Mouse (Mus musculus) spleen, postnatal 10 days (tissue): ENCODE data around the gene Best1.

Source experiments
- DNase-seq, 2 experiments: peaks; one replicate each; pipeline ENCODE4 v3.0.0; 2021 to 2022; ENCODE audit warnings: low spot score in 2 of 2

The Best1 gene

DNA sequence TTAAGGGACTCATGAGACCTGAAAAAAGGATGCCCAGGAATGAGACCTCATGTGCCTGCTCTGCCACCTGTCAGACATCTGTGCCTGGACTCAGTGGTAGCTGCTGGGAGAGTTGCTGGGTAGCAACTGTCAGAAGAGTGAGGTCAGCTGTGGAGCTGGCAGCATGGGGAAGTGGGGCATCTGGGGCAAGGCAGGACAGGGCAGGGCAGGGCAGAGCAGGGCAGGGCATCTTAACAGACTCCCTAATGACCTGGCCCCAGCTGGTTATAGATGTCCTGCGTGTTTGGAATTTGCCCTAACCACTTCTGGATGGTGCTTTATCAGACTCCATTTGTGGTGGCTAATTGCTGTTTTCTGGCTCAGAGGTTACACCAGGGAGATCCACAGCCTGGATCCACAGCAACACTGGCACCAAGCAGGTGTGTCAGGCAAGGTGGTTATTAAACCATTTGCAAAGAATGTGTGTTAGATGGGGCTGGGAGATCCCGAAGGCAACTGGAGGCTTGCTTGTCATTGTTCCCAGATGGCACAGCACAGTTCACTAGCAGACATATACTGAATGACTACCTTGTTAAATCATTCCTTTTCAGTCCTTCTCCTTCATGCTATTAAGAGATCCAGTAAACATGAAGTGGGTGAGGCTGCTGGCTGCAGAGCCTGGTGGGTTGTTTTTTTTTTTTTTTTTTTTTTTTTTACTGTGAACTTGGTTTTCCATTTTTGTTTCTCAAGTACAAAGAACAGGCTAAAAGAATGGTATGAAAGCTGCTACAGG, 35.2 kb downstream of the Best1 start:
- peak in 1 of 2 experiments; percentile 42 for DNase-seq

DNA sequence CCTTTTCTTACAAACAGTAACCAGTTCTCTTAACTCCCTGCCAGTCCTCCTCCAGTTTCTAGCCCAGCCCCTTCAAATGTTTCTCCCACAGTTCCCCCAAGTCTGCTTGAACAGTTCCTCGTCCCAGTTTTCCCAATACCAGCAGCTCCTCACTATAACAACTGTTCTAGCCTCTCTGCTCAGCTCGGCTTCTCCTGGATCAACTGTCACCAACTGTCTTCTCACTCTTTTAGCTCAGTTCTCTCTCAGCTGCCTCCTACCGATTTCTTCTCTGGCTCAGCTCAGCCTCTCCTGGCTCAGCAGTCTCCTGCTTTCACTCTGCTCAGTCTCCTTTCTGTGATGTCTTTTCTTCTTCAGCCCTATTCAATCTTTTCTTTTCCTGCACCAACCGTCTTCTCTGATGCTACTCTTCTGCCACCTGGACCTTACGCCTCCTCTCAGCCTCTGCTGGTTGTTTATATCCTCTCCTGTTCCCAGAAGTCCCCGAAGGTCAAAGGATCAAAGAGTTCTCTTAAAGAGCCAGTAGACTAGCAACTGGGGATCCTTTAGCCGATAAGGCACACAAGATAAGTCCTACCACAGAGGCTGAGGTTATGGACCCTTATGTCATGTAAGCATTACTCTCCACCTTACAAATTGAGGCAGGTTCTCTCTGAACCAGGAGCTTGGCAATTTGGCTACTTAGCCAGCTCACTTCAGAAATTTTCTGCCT, 37.1 kb downstream of the Best1 start:
- DNase-seq, result no peak

GRCm38 (mm10) chr19:9960769-9961168, 40.7 kb downstream of the Best1 start:
- DNase-seq, result no peak

DNA sequence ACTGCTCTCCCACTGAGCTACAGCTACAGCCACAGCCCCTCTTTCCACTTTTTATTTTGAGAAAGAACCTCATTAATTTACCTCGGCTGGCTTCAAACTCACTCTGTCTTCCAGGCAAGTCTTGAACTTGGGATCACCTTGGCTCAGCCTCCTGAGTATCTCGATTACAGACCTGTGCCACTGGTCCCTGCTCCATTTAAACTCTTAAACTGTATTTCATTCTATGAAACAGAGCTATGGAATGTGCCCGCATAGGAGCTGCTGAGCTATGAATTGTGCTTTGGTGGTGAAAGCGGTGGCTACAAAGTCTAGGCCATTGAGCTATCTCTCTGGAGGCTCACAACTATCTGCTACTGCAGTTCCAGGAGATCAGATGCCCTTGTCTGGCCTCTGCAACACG, 43.5 kb downstream of the Best1 start:
- no peak for DNase-seq

GRCm38 (mm10) chr19:9956624-9957388, 44.6 kb downstream of the Best1 start:
- DNase-seq, result no peak

- no peak for DNase-seq
Measured at GRCm38 (mm10) chr19:9955438-9955837, 46.0 kb downstream of the Best1 start.

GRCm38 (mm10) chr19:9954811-9955202, 46.6 kb downstream of the Best1 start:
- DNase-seq, result peak in 1 of 2 experiments; percentile 38

DNA sequence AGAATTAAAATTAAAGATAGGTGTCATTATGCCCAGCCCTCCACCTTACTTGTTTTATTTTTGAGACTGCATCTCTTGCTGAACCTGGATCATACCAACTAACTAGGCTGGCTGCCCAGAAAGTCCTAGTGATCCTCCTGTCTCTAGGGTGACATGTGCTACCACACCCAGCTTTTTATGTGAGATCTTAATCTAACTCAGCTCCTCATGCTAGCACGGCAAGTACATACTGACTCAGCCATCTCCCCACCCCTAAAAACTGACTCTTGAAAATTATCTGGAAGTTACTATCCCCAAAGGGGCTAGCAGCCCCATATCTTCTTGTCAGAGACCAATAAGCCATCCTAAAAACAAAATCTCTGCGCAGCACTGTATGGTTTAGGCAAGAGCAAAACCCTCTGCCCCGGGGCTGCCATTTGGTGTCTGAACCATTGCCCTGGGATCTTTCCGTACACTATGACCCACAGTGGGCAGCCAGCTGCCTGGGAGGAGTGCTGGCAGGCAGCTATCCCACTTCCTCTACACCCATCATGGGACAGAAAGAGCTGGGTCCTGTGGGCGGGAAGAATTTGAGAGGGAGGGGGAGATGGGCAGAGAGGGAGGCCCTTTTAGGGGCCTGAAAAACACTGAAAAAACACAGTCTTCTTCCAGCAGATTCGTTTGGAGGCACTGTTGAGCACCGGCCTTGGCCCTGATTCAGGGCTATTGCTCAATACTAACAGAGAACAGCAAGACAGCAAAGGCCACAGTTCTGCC, 47.2 kb downstream of the Best1 start:
- peak in 1 of 2 experiments; percentile 42 for DNase-seq

- DNase-seq, result no peak
Measured at GRCm38 (mm10) chr19:9952912-9953311, 48.5 kb downstream of the Best1 start.

DNA sequence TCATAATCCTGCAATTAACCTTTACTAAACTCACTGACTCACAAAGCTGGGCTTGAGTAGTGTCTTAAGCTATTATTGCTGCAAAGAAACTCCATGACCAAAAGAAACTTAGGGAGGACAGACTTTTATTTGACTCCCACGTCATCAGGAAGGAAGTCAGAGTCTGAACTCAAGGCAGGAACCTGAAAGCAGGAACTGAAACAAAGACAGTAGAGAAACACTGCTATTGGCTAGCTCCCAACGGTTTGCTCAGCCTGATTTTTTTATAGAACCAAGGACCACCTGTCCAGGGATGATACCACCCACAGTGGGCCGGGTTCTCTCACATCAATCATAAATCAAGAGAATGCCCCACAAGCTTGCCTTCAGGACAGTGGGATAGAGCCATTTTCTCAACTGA, 49.0 kb downstream of the Best1 start:
- DNase-seq, result no peak

DNA sequence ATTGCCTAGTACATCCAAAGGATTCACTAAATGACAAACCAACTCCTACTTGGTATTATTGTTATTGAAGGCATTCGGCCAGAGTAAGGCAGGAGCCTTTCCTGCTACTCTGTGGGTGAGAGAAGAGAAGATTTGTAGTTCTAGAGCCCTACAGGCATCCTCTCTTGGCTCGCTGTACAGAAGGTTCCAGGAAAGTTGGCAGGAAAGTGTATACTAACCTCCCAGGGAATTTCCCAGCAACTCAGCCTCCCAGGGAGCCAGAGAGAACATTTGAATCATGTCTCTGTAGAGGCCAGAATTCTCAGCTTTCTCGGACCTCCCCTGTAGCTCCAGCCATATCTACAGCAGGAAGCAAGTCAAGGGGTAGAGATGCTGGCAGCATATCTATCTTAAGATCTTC, 54.4 kb downstream of the Best1 start:
- DNase-seq, result no peak

- no peak for DNase-seq
Measured at GRCm38 (mm10) chr19:9945800-9946564, 55.5 kb downstream of the Best1 start.

DNA sequence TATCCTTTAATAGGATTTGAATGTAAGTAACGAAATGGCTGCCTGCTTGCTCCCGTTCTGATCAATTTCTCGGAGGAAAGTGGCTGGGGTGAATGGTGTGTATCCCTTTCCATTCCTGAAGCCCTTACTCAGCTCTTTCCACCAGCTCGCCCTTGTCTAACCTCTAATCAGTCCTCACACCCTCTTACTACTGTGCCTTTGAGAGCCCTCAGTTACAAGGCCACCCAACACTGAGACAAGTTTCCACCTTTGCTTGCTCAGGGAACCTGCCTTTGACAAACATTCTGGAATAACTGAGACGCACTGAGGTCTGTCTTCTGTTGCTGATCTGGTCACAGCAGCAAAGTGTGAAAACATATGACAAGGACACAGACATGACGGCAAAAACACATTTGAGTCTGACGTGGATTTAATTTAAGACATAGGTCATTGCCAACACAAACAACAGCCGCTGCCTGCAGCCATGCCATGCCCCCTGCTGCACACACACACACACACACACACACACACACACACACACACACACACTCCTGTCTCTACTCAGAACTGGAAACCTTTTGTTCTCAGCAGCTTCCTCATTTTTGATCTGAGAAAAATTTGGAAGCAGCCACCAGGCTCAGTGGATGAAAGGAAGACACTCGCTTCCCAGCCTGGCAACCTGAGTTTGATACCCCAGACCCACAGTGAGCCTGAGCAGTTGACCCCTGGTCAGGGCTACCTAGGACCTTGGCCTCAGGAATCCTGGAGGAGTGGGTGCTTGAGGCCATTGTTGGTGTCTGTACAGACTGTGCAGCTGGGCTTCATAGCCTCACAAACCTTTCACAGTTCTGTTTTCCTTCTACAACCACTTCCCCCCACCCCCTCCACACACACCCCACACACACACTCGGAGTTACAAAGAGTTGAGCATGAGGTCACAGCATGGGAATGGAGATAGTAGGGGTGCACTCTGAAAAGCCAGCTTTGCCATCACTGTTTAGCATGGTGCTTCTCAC, 58.6 kb downstream of the Best1 start:
- DNase-seq, result peak; percentile 34 to 48

- DNase-seq, result no peak
Measured at GRCm38 (mm10) chr19:9941809-9942208, 59.6 kb downstream of the Best1 start.

GRCm38 (mm10) chr19:9940903-9941302, 60.5 kb downstream of the Best1 start:
- DNase-seq, result no peak

DNA sequence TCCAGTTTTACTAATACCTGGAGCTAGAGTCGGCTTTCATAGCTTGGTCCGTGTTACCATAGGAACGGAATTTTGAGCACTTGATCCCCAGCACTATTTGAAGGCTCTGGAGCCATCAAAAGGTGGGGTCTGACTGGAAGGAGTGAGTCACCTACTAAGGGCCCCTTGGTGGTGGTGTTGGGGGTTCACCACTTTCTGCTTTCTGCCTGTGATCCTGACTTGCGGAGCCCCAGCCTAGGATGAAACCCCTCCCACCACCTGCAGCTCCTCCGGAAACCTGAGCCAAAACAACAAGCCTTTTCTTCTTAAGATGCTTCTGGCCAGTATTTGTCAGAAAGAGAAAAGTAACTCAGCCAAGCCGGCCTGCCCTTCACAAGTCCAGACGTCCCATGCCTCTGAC, 61.6 kb downstream of the Best1 start:
- DNase-seq, result no peak

DNA sequence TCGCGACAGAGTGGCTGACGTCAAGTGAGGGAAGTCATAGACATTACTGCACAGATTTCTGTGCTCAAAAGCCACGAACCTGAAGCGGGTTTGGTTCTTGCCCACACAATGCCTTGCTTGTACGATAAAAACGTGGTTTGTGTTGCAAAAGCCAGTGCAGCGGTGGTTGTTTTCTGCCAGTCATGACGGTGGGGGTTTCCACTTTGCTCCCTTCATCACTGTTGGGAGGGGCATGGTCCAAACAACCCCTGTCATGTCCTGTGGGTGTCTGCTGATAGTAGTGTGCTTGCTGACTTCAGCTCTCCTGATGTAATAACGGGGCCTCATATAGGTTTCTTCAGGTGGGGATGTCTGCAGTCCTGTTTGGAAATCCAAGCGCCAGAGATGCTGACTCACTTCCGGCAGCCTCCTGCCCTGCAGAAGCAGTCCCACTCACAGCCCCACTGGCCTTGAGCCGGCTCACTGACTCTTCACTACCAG, 62.6 kb downstream of the Best1 start:
- peak; percentile 49 to 73 for DNase-seq

- no peak for DNase-seq
Measured at GRCm38 (mm10) chr19:9938156-9938823, 63.1 kb downstream of the Best1 start.

DNA sequence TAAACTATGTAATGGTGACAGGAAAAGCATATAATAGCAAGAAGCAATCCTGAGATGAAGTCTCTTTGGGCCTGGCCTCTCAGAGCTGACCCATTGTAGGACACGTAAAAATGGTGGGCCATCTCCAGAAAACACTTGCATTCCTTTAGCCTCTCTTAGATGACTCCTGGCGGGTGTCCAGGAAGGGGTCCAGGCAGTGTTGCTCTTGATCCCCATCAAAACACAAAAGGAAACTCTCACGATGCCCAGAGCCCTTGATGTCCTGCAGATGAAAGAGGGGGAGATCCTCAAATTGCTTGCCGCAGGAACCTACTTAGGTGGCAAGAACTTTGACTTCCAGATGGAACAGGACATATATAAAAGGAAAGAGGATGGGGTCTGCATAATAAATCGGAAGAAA, 64.0 kb downstream of the Best1 start:
- DNase-seq, result no peak
